Mouse (Mus musculus): ENCODE data around the gene Sap30bp. TPM values are rescaled to one million over a fixed set of nuclear protein-coding genes. Genes with fewer than 3 reads are reported as not detected.

Gene Sap30bp
- total and polyA plus RNA-seq, 3 experiments = 72.2 to 275 (median 167) TPM

- Histone ChIP-seq H3K9ac (ENCODE audit: insufficient read depth, low read depth) (no peak overlapping the region), H3K4me3 (replicated peaks in 1 of 3; ENCODE audit: low read depth in 2 of 3, low read length in 2 of 3, poor library complexity in 1 of 3) (no peak overlapping the region), H3K4me2 (ENCODE audit: insufficient read depth, low read depth, poor library complexity, severe bottlenecking) (no peak overlapping the region), H3K27ac (ENCODE audit: insufficient read depth, low read depth) (no peak overlapping the region), H3K27me3 (replicated peaks) (no peaks in the 10 kb centered on the region), H3K79me2 (replicated peaks; ENCODE audit: control insufficient read depth, extremely low read depth, insufficient read depth, poor library complexity, severe bottlenecking) (no peaks in the 10 kb centered on the region), H3K36me3 (replicated peaks in 1 of 2; ENCODE audit: control insufficient read depth in 1 of 2, insufficient read depth in 1 of 2, low read length in 1 of 2) (peaks cover 48 to 89% of the 10 kb centered on the region in 2 experiments), H3K9me3 (replicated peaks; ENCODE audit: low read length) (no peaks in the 10 kb centered on the region), H3K4me1 (ENCODE audit: control insufficient read depth in 1 of 2, insufficient read depth in 2 of 2) (peaks cover 0 to 10% of the 10 kb centered on the region in 2 experiments; a peak in 2 of 4 replicates)
- dilution Hi-C loops (cut with MboI; ENCODE audit: extremely low pct_ligation_motif_present, extremely low pct_unique_long_range_greater_than_20kb, low sequenced_read_pairs) (no loop called here), in situ Hi-C loops (cut with MboI; ENCODE audit: low pct_ligation_motif_present, low pct_unique_long_range_greater_than_20kb, low sequenced_read_pairs) (no loop called here)
- TF ChIP-seq POLR2A (IDR thresholded peaks at IDR 0.05; ENCODE audit: low read depth, low read length) (no peak), USF1 (IDR thresholded peaks at IDR 0.05; ENCODE audit: low read depth, low read length) (no peak)
- DNase-seq (ENCODE audit: extremely low read depth) = no peak
Observed at GRCm38 (mm10) chr11:115911134-115911561, 21.9 kb upstream of the Sap30bp start.

- Histone ChIP-seq H3K4me2 (ENCODE audit: insufficient read depth, low read depth, poor library complexity, severe bottlenecking) (no peak within 1 kb of the TSS), H3K9ac (ENCODE audit: insufficient read depth, low read depth) (no peak within 1 kb of the TSS), H3K4me3 (replicated peaks in 1 of 3; ENCODE audit: low read depth in 2 of 3, low read length in 2 of 3, poor library complexity in 1 of 3) (no peak within 1 kb of the TSS), H3K27ac (ENCODE audit: insufficient read depth, low read depth) (no peak within 1 kb of the TSS), H3K4me1 (ENCODE audit: control insufficient read depth in 1 of 2, insufficient read depth in 2 of 2) (peaks cover 0 to 3% of the 10 kb centered on the region in 2 experiments; a peak in 2 of 4 replicates), H3K36me3 (replicated peaks in 1 of 2; ENCODE audit: control insufficient read depth in 1 of 2, insufficient read depth in 1 of 2, low read length in 1 of 2) (peaks cover 54 to 89% of the 10 kb centered on the region in 2 experiments), H3K79me2 (replicated peaks; ENCODE audit: control insufficient read depth, extremely low read depth, insufficient read depth, poor library complexity, severe bottlenecking) (no peaks in the 10 kb centered on the region), H3K27me3 (replicated peaks) (no peaks in the 10 kb centered on the region), H3K9me3 (replicated peaks; ENCODE audit: low read length) (no peaks in the 10 kb centered on the region)
- dilution Hi-C loops (cut with MboI; ENCODE audit: extremely low pct_ligation_motif_present, extremely low pct_unique_long_range_greater_than_20kb, low sequenced_read_pairs) = no loop called here
- DNase-seq (ENCODE audit: extremely low read depth) = no peak
- in situ Hi-C loops (cut with MboI; ENCODE audit: low pct_ligation_motif_present, low pct_unique_long_range_greater_than_20kb, low sequenced_read_pairs) = no loop called here
- TF ChIP-seq ELF1 (IDR thresholded peaks at IDR 0.05; ENCODE audit: low read depth, low read length) (no peak), SMC3 (IDR thresholded peaks at IDR 0.05; ENCODE audit: low read depth, low read length) (no peak), E2F4 (IDR thresholded peaks at IDR 0.05; ENCODE audit: insufficient replicate concordance, low read depth, low read length) (no peak), CHD2 (IDR thresholded peaks at IDR 0.05; ENCODE audit: low read length) (no peak), RAD21 (IDR thresholded peaks at IDR 0.05; ENCODE audit: low read depth, low read length) (no peak), UBTF (IDR thresholded peaks at IDR 0.05; ENCODE audit: low read depth, low read length) (no peak), USF1 (IDR thresholded peaks at IDR 0.05; ENCODE audit: low read depth, low read length) (no peak), SIN3A (IDR thresholded peaks at IDR 0.05; ENCODE audit: low read length) (no peak), MXI1 (IDR thresholded peaks at IDR 0.05; ENCODE audit: low read depth, low read length) (no peak), NRF1 (IDR thresholded peaks at IDR 0.05; ENCODE audit: low read depth, low read length) (no peak), JUND (conservative IDR thresholded peaks at IDR 0.05; ENCODE audit: low read depth, low read length) (no peak), PAX5 (IDR thresholded peaks at IDR 0.05; ENCODE audit: low read length) (no peak), KAT2A (IDR thresholded peaks at IDR 0.05; ENCODE audit: insufficient replicate concordance, low read length) (no peak)
Observed at GRCm38 (mm10) chr11:115911632-115912376, 21.3 kb upstream of the Sap30bp start, which contains the start of gene Smim6. Gene Smim6, plus strand, starts transcription at chr11:115912017.
